Mouse (Mus musculus): Measurements from ENCODE around the gene Casz1. TPM values are rescaled to one million over a fixed set of nuclear protein-coding genes. Genes with fewer than 3 reads are reported as not detected.

Gene Casz1
- total RNA-seq, 4 experiments from 2014 or later = 0.61 to 0.80 (median 0.63) TPM

DNA sequence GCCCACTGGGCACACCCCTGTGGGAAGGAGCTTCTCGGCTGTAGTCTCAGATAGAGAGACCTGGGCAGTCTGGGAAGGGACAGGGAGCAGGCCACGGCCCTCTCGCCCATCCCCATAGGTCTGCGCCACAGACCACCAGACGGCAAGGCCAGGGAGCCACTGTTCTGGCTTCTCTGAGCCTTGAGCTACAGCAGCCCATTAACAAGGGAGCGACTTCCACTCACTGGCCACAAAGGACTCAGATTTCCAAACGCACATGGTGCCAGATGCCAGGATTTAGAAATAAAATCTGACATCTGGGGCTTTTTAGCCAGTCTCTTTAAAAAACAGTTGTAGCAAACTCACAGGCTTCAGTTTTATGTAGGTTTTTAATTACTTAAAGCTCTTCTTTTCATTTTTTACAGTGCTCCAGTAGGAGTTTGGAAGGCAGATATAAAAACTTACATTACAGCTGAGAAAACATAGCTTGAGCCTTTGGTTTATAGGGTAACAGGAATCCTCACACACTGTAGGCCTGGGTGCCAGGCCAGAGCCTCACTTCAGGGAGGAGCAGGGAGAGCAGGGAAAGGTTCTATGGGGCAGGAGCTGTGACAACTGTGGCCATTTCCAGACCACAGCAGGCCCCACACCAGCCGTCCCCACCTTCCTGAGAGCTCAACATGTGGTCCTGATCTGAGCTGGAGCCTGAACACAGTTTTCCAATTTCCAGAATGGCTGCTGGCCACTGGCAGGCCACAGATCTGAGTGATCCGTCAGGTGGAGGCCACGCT lies 160.5 kb downstream of the Casz1 start:
- DNase-seq (ENCODE audit: low spot score in 2 of 2) = no peak

GRCm38 (mm10) chr4:148966132-148966531 lies 161.9 kb downstream of the Casz1 start:
- DNase-seq (ENCODE audit: low spot score in 2 of 2) = no peak

DNA sequence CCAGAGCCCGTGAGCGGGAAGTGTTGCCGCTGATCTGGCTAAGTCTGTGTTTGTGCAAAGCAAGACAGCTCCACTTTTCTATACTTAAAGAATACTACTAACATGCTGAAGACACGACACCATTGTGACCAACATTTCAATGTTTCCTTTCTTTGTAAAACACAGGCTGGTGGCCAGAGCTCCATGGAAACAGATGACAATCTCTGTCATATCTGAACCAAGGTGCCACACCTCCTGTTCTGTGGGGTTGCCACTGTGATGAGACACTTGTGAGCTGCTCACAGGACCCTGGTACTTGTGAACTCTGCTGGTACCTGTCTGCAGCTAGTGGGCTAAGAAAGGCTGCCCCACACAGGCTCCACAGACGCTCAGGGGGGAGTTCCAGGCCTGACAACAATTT lies 164.6 kb downstream of the Casz1 start:
- DNase-seq (ENCODE audit: low spot score in 2 of 2) = no peak

- DNase-seq (ENCODE audit: low spot score in 2 of 2) = no peak
Observed at GRCm38 (mm10) chr4:148969610-148970009, 165.4 kb downstream of the Casz1 start.

DNA sequence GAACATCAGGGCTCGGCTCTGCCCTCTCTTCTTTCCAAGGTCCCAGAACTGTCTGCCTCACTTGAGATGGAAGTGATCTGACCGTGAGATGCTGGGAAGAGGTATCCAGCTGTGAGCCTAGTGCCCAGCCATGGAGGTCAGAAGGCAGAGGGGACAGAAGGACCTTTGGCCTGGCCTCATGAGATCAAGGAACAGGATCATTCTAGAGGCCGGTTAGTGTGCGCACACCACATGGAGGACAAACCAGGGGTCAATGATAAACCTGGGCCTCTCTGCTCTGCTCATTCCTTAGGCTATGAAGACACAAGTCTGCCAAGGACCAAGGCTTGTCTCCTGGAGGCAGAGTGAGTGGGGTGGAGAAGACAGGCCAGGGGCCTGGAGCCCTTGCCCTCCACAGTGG lies 166.5 kb downstream of the Casz1 start:
- no peak for DNase-seq (ENCODE audit: low spot score in 2 of 2)

DNA sequence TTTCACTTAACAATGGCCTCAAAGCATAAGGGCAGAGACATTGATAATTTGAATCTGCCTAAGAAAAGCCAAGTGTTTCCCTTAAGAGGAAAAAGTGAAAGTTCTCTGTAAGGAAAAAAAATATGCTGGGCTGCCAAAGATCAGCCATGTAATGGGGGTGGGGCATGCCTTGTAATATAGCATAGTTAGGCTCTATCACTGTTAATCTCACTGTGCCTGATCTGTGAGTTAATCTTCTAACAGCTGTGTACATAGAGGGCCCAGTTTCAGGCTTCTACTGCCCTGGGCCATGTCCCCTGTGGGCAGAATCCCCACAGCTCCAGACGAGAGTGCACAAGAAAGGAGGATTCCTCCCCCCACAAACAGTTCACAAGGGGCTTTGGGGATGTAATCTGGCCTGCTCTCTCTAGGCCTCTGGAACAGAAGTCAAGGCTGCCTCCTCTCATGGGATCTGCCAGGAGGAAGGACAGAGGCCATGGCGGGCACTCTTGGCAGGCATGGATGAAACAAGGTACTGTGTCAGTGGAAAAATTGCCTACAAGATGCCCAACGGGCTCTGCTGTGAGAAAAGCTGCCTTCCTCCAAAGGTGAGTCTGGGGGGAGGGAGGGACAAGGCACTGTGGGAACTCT lies 167.5 kb downstream of the Casz1 start:
- DNase-seq (ENCODE audit: low spot score in 2 of 2) = no peak

DNA sequence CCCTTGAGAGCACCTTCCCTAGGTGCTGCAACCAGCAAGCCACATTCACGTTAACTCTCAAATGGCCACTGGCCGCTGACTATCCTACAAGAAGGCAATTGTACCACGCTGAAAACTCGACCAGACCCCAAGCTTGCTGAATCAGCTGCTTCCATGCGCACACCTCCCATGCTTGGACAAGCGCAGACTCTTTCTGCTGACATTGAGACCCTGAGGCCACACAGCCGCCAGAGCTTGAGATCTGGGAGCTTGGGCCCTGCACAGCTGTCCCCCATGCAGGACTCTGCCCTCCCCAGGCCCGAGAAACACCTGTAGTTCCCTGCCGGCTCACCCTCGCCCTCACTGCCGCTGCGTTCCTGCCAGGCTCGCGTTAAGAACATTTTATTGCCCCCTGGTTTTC lies 168.5 kb downstream of the Casz1 start:
- DNase-seq (ENCODE audit: low spot score in 2 of 2) = no peak

DNA sequence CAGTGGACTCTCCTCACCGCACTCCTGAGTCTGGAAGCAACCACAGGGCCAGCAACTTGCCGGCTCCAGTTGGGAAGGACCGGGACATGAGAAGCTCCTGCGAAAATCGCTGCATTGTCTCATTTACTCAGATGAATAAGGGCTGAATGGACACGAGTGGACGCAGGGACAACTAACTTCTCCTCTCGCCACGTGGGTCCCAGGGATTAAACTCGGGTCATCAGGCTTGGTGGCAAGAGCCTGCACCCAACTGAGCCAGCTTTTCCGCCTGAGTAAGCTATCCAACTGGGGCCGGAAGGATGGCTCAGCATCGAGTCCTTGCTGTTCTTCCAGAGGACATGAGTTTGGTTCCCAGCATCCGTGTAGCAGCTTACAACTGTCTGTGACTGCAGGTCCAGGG lies 169.2 kb downstream of the Casz1 start:
- DNase-seq (ENCODE audit: low spot score in 2 of 2) = no peak

DNA sequence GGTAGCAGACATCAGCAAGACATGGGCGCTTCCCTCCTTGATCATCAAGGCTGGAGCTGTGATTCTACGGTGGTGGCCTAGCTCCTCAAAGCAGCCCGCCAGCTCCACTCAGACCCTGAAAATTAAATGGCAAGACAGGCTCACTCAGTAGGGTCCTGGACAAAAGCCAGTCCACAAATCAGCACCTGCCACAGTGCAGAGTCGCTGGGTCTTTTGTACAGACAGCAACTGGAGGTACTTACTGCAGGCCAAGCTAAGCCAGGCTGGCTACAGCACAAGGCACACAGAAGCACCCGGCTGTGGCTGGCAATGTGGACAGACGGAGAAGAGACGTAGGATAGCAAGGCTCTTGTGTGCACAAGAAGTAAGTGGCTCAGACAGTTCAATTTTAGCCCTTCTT lies 170.6 kb downstream of the Casz1 start:
- DNase-seq (ENCODE audit: low spot score in 2 of 2) = no peak

DNA sequence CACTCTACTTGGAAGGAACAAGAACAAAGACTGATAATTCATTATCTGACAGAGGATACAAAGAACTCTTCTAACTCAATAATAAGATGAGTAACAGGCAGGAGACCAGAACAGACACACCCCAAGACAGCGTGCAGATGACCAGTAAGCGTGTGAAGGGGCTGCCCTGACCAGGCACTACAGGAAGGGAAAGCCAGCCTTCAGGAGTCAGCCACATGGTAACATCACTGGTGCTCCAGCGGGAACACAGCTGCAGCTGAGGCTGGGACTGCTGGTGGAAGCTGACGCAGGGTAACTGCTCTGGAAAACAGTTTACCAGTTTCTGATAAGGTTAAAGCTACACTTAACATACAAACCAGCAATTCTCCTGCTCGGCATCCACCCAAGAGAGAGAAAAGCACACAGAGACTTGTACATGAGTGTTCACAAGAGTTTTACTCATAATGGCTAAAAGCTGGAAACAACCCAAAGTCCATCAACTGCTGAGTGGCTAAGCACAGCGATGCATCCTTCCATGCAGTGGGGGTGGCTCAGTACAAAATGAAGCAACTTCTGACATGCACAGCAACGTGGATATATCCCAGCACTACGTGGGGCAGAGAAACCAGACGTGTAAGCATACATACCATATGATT lies 174.1 kb downstream of the Casz1 start:
- DNase-seq (ENCODE audit: low spot score in 2 of 2) = no peak

DNA sequence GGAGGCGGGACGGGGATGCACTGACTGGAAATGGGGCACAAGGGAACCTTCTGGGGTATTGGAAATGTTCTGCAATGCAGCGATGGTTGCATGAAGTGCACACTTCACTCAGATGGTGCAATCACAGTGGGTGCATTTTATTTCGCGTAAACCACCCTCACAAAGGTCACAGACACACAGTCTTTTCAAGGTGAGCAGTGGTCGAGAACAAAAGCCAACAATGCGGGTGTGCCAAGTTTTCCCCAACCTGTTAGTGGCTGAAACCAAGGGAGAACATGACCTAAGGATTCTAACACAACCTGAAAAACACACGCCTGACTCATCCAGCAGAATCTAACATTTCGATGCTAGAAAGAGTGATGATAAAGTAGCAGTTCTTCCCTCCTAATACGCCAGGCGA lies 174.7 kb downstream of the Casz1 start:
- DNase-seq (ENCODE audit: low spot score in 2 of 2) = no peak

DNA sequence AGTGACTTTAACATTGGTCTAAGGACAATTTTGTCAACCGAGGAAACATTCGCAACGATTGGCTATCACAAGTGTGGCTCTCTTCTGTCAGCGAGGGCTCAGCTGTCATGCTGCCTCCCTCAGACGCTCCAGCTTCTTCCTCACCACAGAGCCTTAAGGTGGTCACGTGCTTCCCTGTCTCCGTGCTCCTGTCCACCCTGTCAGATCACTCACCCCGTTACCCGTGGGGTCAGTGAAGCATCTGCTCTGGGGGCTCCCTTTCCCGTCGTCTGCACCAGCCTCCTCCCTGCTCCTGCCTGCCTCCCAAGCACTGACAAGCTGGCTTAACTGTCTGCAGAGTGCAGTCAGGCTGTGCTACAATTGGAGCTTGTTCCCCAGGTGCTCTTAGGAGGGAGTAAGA lies 175.6 kb downstream of the Casz1 start:
- no peak for DNase-seq (ENCODE audit: low spot score in 2 of 2)

- no peak for DNase-seq (ENCODE audit: low spot score in 2 of 2)
Observed at GRCm38 (mm10) chr4:148982274-148982673, 178.0 kb downstream of the Casz1 start.

GRCm38 (mm10) chr4:148984701-148985540 lies 180.7 kb downstream of the Casz1 start:
- DNase-seq (ENCODE audit: low spot score in 2 of 2) = no peak

GRCm38 (mm10) chr4:148985541-148986476 lies 181.6 kb downstream of the Casz1 start:
- peak in 1 of 2 experiments; percentile 18 for DNase-seq (ENCODE audit: low spot score in 2 of 2)

GRCm38 (mm10) chr4:148990038-148990437 lies 185.8 kb downstream of the Casz1 start:
- no peak for DNase-seq (ENCODE audit: low spot score in 2 of 2)

GRCm38 (mm10) chr4:148993948-148994347 lies 189.7 kb downstream of the Casz1 start:
- DNase-seq (ENCODE audit: low spot score in 2 of 2) = no peak

GRCm38 (mm10) chr4:149000746-149001145 lies 196.5 kb downstream of the Casz1 start:
- no peak for DNase-seq (ENCODE audit: low spot score in 2 of 2)

GRCm38 (mm10) chr4:149001515-149001914 lies 197.3 kb downstream of the Casz1 start:
- no peak for DNase-seq (ENCODE audit: low spot score in 2 of 2)

DNA sequence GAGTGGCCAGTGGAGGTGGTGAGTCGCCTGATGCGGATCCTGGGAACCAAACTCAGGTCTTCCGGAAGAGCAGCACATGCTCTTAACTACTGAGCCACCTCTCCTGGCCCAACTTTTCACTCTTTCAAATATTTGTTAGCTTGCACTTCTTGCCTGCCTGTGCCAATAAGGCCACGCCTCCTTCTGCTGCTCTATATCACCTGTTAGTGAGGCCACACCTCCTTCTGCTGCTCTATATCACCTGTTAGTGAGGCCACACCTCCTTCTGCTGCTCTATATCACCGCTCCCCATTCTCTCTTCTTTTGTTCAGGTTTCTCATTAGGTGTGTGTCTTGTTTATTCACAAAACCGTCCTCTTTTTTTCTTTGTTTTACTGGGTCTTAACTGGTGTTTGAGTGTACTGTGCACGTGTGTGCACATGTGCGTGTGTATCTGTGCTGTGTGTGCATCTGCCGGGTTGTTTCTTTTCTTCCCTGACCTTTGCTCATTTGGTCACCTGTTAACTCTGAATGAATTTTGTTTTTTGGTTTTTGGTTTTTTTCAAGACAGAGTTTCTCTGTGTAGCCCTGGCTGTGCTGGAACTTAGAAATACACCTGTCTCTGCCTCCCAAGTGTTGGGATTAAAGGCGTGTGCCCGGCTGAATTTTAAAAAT lies 198.3 kb downstream of the Casz1 start:
- no peak for DNase-seq (ENCODE audit: low spot score in 2 of 2)

Measured in layer of hippocampus, adult 8-10 months (tissue).